Mouse (Mus musculus): ENCODE data around the gene Hmga2.

Gene Hmga2

DNA sequence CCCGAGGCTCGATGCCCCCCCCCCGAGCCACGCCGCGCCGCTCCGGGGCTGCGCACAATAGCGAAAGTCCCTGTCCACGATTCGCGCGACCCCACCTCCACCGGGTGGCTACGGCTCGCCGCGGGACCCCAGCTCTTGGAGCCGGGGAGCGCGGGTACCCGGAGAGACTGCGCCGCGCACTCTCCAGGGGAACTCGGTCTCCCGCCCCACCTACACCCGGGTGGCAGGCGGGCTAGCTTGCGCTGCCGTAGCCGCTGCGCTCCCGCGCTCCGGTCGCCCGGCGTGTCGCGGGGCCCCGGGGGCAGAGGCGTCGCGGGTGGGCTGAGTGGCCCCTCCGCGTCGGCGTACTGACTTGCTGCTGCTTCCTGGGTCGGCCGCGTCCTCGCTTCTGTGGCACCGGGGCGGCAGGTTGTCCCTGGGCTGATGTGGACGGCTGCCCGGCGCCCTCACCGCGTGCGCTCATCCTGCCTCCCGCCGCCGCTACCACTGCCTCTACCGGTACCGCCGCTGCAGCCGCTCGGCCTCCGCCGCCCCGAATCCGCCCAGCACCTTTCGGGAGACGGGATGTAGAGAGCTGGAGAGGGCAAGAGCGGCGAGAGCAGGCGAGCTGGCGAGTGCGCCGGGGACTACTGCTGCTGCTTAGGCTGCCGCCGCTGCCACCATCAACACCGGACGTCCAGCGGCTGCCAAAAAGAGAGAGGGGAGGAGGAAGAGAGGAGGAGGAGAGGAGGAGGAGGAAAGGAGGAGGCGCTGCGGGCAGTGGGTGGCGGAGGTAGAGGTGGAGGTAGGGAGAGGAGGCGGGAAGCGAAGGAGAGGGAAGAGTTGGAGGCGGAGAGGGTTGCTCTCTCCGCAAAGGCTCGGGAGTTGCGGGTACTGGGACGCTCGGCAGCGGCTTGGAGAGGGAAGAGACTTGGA, at the start of gene Hmga2:
TSS of gene Hmga2 (minus strand) at position 869 of the 915 bp plus-strand sequence.
- DNase-seq (ENCODE audit: low read depth, low spot score) = no peak

DNA sequence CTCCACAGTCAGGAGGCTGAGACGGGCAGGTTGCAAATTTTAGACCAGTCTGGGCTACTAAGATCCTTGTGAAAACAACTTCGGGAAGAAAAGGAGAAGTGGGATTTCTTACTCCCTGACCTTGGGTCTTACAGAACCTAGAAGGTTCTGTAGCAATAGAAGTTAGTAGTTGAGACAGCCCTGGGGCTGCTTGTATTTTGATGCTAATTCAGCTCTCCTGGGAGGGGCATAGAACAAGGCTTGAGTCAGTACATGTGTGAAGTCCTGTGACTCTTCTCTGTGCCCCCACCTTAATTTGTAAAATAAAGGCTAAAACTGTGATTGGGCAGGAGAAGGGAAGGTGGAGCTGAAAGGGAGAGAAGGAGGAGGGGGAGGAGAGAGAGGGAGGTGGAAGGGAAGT, 46.7 kb upstream of the Hmga2 start:
- no peak for DNase-seq (ENCODE audit: low read depth, low spot score)

DNA sequence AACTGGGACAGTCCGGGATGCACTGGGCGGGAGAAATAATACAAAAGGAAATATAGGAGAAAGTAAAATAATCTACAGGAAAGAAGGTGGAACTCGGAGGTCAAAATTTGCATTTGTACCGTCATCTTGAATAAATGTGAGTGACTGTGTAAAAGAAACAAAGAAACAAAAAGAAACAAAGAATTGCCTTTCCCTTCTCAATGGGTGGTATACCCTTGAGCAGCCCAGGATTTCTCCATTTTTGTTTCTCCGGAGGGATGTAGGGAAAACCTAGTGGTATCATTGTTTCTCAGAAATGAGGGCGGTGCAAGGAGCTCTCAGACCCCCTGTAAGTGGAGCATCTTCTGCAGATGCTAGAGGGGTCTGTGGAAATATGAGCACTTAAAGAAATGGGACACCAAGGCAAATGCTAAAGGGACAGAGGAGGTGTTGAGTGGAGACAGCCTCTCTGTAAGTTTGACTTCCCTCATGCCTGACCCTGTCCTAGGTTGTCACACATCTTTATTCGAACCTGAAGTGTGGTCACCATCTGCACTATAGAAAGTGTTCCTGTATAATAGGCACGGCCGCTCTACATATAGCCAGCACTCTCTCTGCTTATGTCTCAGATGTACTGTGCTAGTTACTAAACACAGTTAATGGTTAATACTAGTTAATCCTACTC, 45.8 kb upstream of the Hmga2 start:
- no peak for DNase-seq (ENCODE audit: low read depth, low spot score)

GRCm38 (mm10) chr10:120516311-120516710, 40.0 kb upstream of the Hmga2 start:
- no peak for DNase-seq (ENCODE audit: low read depth, low spot score)

- no peak for DNase-seq (ENCODE audit: low read depth, low spot score)
These were observed 37.5 kb upstream of the Hmga2 start for GRCm38 (mm10) chr10:120513721-120514120.

DNA sequence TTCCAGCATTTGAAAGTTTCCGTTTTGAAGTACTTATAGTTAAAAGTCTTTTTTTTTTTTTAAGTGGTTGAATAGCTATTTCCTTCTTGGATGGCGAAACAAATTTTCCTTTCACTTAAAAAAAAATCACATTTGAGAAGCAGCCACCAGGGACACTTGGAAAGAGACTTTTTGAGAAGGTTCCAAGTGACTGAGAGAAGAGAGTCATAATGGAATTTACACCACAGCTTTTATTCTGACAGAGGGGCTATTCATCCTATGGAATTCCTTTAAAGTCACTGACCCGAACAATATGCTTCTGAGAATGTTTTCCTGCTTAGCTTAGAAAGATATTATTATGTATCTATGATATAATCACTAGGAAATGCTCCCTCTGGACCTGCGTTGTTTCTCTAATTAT, 36.7 kb upstream of the Hmga2 start:
- DNase-seq (ENCODE audit: low read depth, low spot score) = no peak

DNA sequence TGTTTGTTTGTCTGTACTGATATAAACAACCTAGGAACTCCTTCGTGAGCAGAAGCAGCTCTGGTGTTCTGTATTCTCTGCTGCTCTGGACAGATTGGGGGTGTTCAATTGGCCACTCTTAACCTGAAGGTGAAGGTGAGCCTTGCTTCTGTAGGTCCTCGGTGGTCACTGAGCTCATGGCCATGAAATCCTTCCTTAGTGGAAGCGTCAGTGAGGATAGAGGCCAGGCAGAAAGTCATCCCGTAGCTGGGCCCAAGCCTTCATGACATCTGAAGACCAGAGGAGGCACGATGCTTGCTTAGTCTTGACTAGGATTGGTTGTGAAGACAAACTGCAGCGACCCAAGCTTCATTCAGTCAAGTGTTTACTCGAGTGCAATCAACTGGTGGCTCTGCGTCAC, 35.9 kb upstream of the Hmga2 start:
- no peak for DNase-seq (ENCODE audit: low read depth, low spot score)

- no peak for DNase-seq (ENCODE audit: low read depth, low spot score)
These were observed 27.7 kb upstream of the Hmga2 start for GRCm38 (mm10) chr10:120503959-120504358.

DNA sequence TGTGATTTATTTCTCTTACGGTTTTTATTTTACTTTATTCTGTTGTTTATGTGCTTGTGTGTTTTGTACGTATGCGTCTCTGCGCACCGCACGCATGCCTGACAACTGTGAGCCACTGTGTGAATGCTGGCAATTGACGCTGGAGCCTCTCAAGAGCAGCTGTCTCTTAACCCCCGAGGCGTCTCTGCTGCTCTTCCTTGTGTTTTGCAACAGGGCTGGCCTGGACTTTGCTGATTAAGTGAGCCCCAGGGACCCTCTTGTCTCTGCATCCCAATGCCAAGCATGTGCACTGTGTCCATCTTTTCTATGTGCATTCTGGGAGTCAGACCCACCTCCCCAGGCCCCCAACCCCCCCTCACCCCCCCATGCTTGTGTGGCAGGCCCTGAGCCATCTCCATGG, 24.5 kb upstream of the Hmga2 start:
- DNase-seq (ENCODE audit: low read depth, low spot score) = no peak

DNA sequence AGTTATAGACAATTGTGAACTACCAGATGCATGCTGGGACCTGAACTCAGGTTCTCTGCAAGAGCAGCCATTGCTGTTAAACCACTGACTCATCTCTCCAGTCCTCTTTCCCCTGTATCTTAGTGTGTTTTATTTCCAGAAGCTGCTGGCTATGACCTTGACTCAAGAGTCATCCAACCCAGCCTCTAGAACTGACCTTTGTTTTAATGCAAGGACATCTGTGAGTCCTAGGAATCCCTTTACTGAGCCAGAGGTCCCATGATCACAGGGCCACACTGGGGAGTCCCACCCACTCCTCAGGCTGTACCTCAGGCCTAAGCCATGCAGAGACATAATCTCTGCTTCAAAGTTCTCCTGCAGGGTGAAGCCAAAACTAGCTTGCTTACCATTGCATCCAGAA, 21.8 kb upstream of the Hmga2 start:
- DNase-seq (ENCODE audit: low read depth, low spot score) = no peak

- DNase-seq (ENCODE audit: low read depth, low spot score) = no peak
These were observed 18.4 kb upstream of the Hmga2 start for GRCm38 (mm10) chr10:120494653-120495052.

GRCm38 (mm10) chr10:120491477-120491876, 15.2 kb upstream of the Hmga2 start:
- DNase-seq (ENCODE audit: low read depth, low spot score) = no peak

GRCm38 (mm10) chr10:120489611-120490010, 13.3 kb upstream of the Hmga2 start:
- no peak for DNase-seq (ENCODE audit: low read depth, low spot score)

DNA sequence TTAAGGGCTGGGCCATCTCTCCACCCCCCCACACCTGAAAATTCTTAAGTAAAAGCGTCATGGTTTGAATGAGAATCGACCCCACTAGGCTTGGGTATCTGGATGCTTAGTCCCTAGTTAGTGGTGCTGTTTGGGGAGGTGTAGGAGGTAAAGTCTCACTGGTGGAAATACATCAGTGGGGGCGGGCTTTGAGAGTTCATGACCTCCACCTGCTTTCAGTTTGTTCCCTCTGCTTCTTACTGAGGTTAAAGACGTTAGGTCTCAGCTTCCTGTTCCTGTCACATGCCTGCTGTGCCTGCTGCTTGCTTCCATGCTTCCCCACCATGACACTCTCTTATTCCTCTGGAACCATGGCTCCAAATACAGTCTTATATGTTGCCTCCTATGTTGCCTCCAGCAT, 12.3 kb upstream of the Hmga2 start:
- DNase-seq (ENCODE audit: low read depth, low spot score) = no peak

- DNase-seq (ENCODE audit: low read depth, low spot score) = no peak
These were observed 11.6 kb upstream of the Hmga2 start for GRCm38 (mm10) chr10:120487881-120488280.

GRCm38 (mm10) chr10:120485461-120485860, 9.2 kb upstream of the Hmga2 start:
- DNase-seq (ENCODE audit: low read depth, low spot score) = no peak

GRCm38 (mm10) chr10:120484144-120484543, 7.9 kb upstream of the Hmga2 start:
- no peak for DNase-seq (ENCODE audit: low read depth, low spot score)

DNA sequence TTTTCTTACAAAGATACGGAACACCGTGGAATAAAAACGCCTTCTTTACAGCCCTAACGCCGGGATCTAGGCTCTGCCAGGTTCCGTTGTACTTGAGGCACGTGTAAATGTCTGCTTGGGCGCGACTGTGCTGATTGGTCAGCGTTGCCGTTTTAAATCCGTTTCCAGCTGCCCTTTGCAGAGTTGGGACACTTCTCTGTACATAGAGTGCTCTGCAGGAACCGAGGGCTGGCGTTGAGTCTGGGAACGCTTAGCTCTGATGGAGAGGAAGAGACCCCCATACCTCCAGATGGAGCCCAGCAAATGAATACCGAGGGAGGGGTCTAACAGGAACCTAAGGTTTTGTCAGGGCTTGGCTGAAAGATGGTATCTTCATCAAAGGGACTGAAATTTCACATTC, 1.9 kb upstream of the Hmga2 start:
- no peak for DNase-seq (ENCODE audit: low read depth, low spot score)

DNA sequence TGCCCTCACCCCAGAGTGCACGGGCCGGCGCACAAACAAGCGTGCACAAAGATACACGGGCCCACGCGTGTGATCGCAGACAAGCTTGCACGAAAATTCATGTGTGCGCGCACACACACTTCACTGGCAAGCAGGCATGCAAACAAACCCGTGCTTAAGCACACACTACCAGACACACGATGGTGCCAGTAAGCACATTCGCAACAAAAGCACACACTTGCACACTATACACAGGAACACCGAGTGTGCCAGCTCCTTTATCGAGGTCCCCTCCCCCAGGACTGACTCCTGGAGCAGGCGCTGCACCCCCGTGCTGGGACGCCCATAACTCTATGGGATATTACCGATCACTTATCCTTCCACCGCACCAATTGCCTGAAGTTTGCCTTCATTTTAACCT, 1.2 kb upstream of the Hmga2 start:
- no peak for DNase-seq (ENCODE audit: low read depth, low spot score)

GRCm38 (mm10) chr10:120476516-120477336, 457 bp upstream of the Hmga2 start:
- no peak for DNase-seq (ENCODE audit: low read depth, low spot score)

DNA sequence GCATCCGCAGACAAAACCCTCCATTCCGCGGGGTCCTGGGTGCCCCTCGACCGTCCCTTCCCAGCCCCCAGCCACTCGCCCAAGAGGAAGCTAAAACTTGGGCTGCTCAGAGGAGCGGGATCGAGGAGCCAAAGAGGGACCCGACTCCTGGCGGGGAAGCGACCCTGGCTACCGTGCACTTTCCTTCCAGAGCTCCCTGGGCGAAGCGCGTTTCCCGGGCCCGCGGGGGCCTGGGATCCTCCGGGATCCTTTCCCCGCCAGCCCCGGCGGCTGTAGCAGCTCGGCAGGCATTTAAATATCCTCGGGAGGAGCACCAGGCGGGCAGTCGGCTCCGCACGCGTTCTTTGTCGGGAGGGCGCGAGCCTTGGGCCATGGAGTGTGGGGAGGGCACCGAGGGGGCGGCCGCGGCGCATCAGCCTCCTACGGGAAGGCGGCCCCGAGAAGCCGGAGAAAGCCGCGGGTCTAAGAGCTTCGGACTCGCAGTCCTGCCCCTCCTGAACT, 1.2 kb downstream of the Hmga2 start:
- DNase-seq (ENCODE audit: low read depth, low spot score) = no peak

- no peak for DNase-seq (ENCODE audit: low read depth, low spot score)
These were observed 2.0 kb downstream of the Hmga2 start for GRCm38 (mm10) chr10:120474301-120474700.
